Mouse (Mus musculus): ENCODE measurements around the gene Xcr1.

Xcr1 gene

DNA sequence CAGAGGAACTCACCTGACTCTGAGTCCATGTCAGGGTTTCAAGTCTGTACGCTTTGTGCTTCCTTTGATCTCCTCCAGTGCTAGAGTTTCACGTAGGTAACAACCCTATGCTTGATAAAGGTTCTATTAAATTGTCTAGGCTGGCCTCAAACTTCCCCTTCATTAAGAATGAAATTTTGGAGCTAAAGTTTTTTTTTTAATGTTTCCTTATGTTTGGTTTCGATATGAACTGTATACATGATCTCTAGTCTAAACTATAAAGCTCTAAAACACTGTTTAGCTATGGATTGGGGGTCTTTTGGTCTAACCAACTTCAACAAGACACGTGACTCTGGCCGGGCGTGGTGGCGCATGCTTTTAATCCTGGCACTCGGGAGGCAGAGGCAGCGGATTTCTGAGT lies at the start of gene Xcr1:
Xcr1 (minus strand) TSS at position 101 of the 400 bp plus-strand sequence.
- no peak for DNase-seq (ENCODE audit: low spot score in 2 of 2)

DNA sequence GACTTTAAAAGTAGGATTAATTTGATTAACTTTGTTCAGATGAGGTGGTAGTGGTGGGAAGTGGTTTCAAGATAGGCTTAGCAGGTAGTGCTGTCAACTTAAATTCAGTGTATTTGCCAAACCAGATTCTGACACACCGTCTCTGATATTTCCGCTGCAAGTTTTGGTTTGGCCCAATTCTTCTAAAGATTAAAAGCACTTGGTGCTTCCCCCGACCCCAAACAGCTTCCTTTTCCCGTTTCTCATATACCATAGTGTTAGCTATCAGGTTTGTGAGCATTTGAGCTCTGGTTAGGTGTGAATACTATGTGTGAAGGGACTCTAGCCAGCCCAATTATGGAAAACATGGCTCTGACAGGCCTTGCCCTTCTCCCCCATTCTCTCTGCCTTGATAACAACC lies 10.2 kb upstream of the Xcr1 start:
- DNase-seq (ENCODE audit: low spot score in 2 of 2): peak; percentile 31 to 32

DNA sequence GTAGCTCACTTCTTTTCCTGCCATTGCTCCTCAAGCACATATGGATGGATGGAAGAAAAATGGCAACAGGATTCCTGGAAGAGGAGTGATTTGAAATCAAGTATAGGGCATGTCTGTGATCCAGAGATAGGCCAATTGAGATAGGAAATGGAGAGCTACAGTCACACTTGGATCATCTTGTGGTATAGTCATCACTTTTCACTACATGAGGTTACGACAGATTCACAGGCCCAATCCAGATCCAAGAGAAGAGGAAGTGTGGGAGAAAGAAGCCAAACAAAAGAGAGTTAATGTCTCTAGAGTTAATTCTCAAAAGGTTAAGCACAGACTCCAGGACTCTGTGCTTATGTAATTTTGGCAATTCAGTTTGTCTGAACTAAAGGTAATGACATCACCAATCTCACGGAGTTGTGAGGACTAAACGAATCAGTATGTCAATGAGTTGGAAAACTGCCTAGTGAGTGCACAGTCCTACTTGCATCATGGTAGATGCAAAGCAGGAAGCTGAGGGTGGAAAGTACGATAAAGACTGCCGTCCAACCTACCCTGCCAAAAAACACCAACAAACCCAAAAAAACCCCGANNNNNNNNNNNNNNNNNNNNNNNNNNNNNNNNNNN lies 7.4 kb upstream of the Xcr1 start:
- no peak for DNase-seq (ENCODE audit: low spot score in 2 of 2)

DNA sequence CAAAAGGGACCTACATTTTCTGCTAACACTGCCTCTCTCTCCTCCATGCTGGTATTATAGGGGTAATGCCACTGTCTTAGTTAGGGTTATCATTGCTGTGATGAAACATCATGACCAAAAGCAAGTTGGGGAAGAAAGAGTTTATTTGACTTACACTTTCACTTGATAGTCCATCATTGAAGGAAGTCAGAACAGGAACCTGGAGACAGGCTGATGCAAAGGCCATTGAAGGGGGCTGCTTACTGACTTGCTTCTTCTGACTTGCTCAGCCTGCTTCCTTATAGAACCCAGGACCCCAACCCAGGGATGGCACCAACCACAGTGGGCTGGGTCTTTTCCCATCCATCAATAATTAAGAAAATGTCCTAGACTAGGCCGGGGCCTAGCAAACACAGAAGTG lies 1.8 kb upstream of the Xcr1 start:
- DNase-seq (ENCODE audit: low spot score in 2 of 2): no peak

DNA sequence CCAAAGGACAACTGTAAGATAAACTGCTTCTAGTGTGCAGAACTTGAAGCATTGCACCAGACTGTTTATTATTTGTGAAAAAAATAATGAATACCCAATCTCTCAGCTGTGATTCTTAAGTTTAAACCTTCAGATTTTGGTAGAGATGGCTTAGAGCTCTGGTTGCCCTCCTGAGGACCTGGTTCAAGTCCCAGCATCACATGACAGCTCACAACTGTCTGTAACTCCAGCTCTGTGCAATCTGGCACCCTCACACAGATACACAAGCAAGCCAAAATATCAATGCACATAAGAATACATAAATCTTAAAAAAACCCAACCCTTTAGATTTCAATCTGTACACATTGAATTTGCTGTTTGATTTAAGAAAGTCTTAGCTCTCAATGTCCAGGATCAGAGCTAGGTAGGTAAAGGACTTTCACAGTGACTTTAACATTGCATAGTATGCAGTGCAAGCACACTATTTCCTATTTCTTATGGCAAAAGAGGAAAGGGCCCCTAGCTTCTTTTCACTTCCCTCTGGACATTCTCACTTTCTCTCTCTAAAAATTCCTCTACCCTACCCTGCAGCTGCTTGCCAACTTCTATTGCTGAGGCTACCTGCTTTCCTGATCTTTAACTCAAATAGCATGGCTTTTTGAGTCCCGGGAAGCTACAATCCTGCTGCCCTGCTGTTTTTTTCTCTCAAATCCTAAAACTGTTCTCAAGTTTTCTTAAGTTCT lies 1.2 kb upstream of the Xcr1 start:
- no peak for DNase-seq (ENCODE audit: low spot score in 2 of 2)

DNA sequence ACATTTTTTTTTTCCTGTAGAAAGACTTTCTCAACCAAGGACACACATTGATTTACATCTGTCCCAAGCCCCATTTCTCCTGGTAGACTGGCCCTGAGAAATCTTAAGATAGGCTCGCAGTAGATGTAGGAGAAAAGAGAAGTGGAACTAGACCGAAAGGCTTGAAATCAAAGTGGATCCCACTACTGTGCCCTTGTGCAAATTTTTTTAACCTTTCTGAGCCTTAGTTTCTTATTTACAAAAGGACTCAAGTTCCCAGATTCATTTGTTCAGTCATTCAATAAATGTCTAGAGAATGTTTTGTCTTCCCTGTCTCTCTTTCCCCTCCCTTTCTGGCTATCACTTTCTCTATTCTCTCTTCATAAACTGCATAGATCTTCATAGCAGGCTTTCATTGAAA lies 5.0 kb downstream of the Xcr1 start:
- DNase-seq (ENCODE audit: low spot score in 2 of 2): no peak

DNA sequence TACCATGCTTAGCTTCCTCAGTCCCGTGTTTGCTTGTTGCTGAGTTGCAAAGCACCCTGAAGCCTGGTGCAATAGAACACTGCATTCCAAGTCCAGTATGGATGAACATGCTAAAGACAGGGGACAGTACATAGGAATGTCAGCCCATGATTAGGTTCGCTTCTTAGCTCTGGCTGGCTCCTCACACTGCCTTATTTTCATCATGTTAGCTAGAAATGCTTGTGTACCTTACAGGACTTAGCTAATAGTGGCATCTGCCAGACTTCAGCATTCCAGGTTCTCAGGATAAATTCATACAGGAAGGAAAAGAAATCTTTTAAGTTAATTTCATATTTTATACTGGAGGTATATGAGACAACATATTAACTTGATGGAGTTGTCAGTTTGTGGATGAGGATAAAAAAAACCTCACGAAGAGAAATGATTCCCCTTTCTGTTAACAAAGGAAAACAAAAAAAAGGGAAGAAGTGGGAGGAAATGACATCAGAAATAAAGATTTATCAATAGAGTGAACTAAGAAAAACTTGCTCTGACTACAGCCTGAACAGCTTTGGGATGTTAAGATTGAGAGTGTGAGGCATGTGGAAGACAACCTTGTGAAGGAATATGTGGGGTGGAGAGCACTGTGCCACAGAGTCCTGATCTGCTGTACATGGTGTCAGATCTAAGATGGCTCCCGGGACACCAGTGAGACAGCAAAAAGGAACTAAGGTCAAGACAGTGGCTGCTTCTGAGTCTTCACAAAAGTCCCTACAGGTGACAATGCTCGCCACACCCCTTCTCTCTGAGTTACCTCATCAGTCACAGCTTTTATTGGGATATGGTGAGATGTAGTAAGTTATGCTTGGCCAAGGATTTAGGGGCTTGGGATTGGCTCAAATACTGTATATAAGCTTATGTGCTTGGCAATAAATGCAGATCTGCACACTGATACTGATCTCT lies 9.1 kb downstream of the Xcr1 start:
- no peak for DNase-seq (ENCODE audit: low spot score in 2 of 2)

DNA sequence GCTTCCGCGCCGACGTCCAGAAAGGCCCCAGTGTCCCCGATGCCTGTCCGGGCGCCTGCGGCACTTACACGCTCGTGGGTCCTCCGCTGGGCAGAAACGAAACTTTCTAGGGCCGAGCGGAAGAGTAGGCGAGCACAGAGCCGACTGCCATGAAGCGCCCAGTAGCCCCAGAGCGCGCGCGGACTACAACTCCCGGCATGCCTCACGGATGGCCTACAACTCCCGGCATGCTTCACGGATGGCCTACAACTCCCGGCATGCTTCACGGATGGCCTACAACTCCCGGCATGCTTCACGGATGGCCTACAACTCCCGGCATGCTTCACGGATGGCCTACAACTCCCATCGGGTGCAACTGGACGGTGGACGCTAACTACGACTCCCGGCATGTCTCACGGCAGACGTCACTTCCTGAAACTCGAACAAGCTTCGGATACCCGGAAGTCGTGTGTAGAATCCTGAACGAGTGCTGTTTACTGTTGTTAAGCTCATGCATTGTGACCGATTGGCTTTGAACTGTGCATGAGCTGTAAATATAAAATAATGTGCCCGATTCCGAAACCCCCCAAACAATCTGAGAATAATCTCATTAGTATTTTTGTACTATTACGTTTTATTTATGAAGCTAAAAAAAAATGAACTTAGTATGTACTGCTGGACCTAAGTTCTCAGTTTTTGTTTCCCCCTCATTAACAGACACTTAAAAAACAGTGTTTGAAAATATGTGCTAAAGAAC lies 9.9 kb downstream of the Xcr1 start, which contains the start of gene Fyco1:
Fyco1 (minus strand) TSS at position 187 of the 736 bp plus-strand sequence.
- DNase-seq (ENCODE audit: low spot score in 2 of 2): peak; percentile 90 to 94

DNA sequence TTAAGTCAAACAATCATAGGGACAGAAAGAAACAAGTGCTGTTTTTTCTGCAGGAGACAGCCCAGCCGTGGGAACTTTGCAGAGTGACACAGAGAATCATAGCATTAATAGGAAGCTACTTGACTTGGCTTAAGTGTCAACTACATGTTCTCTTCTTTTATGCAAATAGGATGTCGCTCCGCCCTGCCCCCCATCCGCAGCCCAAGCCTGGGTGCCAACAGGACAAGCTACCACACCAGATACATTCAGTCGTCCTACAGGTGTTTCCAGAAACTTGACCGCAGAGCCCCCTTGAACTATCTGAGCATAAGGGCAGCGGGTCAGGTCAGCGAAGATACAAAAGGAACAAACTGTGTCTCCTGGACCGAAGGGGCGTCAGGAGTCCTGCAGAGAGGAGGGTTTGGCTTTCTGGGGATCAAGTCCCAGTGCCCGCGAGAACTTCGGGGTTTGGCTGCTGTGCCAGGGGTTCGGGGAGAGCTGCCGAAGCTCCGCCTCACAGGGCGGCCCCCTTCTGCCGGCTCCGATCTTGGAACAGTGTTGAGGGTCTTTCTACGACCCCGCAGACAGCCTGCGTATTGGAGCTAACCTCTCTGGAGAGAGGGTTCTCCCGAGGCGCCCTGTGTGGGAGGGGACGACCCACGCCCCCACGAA lies 10.6 kb downstream of the Xcr1 start:
- peak; percentile 71 to 75 for DNase-seq (ENCODE audit: low spot score in 2 of 2)

DNA sequence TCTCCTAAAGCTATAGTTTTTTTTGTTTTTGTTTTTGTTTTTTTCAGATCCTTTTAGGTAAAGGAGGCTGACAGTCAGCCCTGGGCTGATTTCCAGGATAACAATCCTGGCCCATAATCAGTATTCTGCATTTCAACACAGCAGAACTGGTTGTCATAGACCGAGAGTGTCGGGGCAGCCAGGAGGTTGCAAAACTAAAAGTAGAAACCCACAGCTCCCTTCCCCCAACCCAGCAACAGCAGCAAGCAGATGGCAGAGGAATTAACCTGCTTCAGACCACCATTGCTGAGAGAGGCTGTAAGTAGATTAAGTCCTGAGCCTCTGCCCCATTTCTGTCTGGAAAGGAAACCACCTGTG lies 11.1 kb downstream of the Xcr1 start:
- peak; percentile 58 to 61 for DNase-seq (ENCODE audit: low spot score in 2 of 2)

DNA sequence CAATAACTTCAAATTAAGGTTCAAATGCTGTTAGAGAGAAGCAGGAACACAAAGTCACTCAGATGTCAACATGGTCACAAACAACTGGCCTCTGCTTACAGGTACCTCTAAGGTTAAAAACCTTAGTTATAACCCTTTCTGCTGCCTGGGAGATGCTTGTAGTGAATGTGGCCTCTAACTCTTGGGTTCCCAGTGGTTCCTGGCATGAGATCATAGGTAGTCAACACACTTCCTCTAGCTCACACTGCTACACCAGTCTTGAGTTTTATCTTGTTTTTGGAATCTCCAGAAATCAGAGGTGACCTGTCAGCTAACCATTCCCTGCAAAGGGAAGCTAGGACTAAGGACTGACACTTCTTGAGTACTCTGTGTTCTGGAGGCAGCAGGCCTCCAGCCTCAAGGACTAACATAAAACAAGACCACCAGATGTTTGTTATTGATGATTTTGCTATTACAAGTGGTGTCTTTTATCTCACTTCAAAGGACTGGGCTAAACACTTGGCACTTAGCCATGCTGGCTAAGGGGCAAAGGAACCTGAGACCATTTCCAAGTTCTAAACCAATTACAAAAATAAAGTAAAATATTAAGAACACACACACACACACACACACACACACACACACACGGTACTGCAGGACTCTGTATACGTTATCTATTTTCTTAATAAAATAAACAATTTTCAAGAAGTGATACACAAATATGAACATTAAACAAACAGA lies 11.7 kb downstream of the Xcr1 start:
- DNase-seq (ENCODE audit: low spot score in 2 of 2): no peak

DNA sequence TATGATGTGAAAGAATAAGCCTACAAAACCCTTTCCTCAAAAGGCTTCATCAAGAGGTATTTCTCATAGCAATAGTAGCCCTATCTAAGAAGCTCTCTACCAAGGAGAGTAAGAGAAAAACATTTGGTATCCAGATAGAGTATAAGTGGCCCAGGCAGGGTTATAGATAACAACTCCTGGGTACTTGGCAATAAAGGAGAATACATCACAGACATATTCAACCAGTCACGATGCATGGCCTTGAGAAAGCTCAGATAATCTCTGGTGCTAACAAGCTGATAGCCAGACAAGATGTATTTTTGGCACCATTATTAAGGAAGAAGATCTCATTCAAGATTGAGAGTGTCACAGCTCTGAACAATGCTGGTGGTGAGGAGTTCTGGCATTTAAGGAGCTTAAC lies 15.3 kb downstream of the Xcr1 start:
- DNase-seq (ENCODE audit: low spot score in 2 of 2): no peak

DNA sequence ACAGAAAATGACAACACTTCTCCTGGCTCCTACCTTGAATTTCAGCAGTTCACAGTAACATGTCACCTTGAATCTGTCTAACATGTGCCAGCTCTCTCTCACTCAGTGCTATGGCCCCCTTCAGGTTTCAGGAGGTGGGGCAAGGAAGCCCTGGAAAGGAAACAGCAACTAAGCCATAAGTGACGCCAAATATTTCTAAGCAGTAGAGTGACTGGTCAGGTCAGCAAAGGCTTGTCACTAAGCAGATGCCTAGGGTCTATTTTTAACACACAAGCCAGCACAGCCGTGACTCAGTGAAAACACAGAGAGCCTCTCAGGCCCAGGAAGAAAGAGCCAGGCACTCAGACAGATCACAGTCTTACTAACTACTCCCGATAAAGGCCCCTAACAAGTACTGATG lies 16.7 kb downstream of the Xcr1 start:
- peak in 1 of 2 experiments; percentile 14 for DNase-seq (ENCODE audit: low spot score in 2 of 2)

DNA sequence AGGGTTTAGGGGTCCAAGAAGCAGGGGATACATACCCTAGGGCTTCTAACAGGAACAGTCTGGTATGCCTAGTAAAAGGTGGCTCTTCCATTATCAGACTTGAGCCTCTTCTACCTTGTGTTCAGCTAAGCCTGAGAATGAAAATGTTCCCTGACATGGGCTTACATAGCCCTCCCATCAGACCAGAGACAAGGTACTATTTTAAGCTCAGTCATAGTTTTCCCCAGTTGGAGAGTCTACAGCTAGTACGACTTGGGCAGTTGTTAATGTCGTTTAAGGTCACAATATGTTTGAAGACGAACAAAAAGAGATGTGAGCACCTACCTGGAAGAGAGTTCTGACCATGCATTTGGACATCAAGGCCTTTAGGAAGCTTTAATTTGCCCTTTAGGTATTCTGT lies 17.4 kb downstream of the Xcr1 start:
- no peak for DNase-seq (ENCODE audit: low spot score in 2 of 2)

DNA sequence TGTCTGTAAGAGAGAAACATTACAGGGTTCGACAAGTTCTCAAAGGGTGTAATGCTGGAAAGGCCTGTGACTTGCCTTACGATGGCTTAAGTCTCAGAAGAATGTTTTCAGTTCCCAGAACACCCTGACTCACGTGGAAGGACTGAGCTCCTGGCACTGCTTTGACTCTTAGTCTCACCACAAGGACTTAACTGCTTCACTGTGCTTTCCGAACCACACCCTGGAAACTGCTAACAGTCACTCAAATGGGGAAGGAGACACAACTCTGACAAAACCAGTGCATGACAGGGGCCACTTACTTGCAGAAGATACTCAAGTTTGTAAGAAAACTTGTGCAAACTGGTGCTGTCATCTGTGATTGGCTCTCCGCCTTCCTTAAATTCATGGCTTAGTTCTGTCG lies 21.6 kb downstream of the Xcr1 start:
- DNase-seq (ENCODE audit: low spot score in 2 of 2): no peak

DNA sequence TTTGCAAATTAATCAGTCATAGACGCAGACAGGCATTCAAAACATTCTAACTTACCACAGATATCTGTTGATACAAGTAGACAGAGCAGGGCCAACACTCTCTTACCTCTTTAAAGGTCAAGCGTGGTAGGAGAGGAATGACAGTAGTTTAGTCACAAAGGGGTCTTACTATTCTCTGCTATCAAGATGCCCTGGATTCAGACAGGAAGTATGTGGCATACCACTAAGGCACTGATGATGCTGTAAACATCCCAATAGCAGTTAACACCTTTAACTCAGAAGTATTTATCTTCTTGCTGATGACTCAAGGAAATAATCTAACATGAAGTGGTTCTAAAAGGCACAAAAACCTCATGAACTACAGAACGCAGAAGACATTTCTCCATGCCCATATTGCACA lies 26.0 kb downstream of the Xcr1 start:
- no peak for DNase-seq (ENCODE audit: low spot score in 2 of 2)

DNA sequence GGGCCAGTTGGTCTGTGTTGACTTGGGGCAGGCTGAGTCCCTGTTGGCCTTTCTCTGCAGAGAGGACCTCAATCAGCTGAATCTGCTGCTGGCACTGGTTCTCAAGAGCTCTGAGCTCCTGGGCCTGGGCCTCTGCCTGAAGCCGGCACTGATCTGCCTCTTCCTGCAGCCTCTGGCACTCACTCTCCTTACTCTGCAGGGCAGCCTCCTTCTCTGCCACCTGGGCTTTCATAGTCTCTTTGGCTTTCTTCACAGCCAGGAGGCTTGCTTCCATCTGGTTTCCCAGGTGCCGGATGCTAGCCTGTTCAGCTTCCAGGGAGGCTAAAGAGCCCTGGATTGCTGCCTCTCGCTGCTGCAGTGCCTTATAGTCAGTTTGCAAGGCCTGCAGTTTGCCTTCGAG lies 32.9 kb downstream of the Xcr1 start:
- no peak for DNase-seq (ENCODE audit: low spot score in 2 of 2)

DNA sequence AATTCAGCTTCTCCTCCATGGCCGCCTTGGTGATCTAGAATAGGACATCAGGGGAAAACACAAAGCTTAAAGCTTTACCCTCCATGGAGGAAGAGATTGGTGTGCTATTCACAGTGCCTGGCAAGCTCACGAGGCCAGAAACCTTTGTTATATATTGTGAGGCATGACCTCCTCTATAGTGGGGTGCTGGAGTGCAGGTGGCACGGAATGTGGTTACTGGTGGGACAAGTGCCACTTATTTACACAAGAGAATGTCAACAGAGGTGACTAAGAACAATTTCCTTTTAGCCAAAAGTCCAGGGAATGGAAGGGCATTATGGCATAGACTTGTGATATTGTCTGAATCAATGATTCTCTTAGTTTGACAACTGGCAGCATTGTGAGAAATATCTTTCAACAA lies 35.2 kb downstream of the Xcr1 start:
- DNase-seq (ENCODE audit: low spot score in 2 of 2): no peak

DNA sequence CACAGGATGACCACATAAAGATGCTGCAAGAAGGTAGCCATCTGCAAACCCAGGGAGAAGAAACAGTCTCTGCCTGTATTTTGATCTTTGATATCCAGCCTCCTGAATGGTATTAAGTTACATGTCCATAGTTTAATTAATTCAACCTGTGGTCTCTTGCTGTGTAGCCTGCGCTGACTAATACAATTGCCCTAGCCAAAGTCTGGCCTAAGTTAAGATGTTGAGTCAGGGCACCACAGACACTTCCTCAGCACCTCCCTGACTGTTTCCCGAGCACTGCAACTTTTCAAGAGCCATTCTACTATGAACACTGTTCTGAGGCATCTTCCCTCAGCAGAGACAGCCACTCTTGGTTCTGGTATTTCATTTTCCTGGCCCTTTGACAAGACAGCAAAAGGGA lies 43.2 kb downstream of the Xcr1 start:
- DNase-seq (ENCODE audit: low spot score in 2 of 2): no peak

DNA sequence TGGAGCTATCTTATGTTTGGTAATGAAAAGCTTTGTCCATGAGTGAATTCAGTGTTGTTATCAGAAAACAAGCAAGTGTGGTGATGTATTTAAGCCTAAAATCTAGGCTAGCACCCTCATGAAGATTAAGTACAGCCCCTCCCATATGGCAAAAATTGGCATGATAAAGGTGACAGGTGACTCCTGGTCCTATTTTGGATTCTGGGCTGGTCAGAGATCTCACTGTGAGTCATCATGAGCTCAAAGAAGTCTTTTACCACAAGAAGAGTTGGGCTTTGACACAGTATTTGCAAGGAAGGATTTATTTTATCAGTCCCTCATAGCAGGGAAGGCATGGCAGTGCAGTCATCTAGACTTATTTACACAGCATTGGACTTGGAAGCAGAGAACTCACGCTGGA lies 45.8 kb downstream of the Xcr1 start:
- no peak for DNase-seq (ENCODE audit: low spot score in 2 of 2)

DNA sequence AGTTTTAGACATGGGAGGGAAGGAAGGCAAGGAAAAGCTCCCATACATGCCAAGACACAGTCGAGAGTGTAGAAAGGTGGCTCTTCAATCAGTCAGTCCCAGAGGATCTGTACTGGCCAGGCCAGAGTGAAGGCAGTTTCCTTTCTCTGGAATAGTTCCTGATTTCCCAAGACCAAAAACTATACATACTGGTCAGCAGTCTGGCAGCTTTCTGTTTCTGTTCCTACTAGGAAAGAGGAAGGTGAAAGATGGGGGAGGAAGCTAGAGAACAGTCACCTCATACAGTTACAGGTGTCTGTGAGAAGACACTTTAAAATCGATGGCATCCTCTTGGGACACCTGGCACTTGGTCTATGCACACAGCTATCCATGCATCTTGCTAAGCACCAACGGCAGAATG lies 46.4 kb downstream of the Xcr1 start:
- no peak for DNase-seq (ENCODE audit: low spot score in 2 of 2)
